Mouse (Mus musculus) granulocyte monocyte progenitor cell, adult 5-6 weeks (primary cell): Measurements from ENCODE around the gene Commd3. TPM values are rescaled to one million over a fixed set of nuclear protein-coding genes. Genes with fewer than 3 reads are reported as not detected.

Experiments used
- ATAC-seq: replicated peaks from 2 replicates; pipeline ENCODE4 v1.8.0; 2016; ENCODE audit warnings: mild to moderate bottlenecking, moderate TSS enrichment, inconsistent platforms; ENCODE audit not compliant: poor library complexity, severe bottlenecking
- total RNA-seq, 2 experiments: library from RNA; stranded (forward) in 1 of 2; stranded (reverse) in 1 of 2; fragments of 200-712, 200-1000 nt in 1 of 2; fragments of >200 nt in 1 of 2; fragmentation: Nextera tagmentation in 1 of 2; gene quantifications; 2 replicates each; pipeline ENCODE4 v1.2.3; 2014 to 2017

Commd3 gene
- total RNA-seq, 2 experiments from 2014 or later, result 107 to 205 TPM

DNA sequence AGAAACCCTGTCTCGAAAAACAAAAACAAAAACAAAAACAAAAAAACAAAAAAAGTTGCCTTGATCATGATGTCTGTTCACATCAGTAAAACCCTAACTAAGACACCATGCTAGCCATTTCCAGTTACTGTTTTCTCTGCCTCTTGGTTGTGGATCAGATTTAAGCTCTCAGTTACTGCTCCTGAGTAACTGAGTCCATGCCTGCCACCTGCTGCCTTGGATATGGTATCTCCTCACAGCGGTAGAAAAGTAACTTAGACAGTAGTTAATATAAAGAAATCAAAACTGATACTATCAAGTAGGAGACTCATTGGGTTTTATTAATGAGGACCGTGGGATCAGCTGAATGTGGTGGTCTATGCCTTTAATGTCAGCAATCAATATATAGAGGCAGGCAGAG, 42.2 kb downstream of the Commd3 start:
- ATAC-seq, result no peak

DNA sequence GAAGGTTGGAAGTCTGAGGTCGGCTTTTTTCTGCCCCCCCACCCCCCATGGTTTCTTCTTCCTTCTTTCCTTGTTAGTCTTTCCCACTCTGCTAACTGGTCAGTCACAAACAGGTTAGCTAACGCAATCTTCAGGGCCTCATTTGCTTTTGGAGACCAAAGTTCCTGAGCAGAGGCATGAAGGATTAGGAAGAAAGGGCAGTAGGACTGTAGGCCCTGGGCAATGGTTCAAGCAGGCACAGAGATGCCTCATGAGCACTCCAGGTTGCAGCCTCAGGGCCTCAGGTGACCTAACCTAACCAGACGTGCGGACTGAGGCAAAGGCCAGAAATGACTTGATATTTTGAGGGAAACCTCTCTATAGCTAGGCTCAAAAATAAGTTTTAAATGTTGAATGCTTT, 46.3 kb downstream of the Commd3 start:
- ATAC-seq, result no peak

GRCm38 (mm10) chr2:18722208-18722830, 50.1 kb downstream of the Commd3 start:
- ATAC-seq, result no peak

DNA sequence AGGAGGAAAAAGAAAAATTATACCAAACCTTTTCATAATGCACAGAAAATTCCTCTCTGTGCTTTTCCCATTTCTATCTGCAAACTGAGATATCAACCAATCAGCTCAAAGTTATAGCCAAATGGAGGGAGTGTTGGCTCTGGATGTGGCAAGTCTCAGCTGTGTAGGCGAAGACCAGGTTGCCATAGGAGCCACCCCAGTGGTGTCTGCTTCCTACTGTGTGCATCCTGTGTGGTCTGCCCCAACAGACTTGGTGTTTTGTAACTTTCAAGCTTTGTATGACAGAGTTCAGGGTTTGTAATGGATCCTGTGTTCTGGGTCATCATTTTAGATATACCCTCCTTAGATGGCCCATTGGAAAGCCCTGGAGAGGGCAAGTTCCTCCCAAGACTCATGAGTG, 52.3 kb downstream of the Commd3 start:
- ATAC-seq, result peak; percentile 99

Other genes with a start within 250 kb of the Commd3 start
- 31.9 and 32.1 TPM in 2 replicates for gene Bmi1, start 4.6 kb downstream of the Commd3 start, total RNA-seq (2014; fragmentation: Nextera tagmentation)
- gene Bmi1, start 4.6 kb downstream of the Commd3 start, total RNA-seq (2017), result 26.6 and 41.9 TPM in 2 replicates
- not detected in 2 replicates for gene Spag6, start 21.6 kb downstream of the Commd3 start, total RNA-seq (2014; fragmentation: Nextera tagmentation)
- not detected in 2 replicates for gene Spag6, start 21.6 kb downstream of the Commd3 start, total RNA-seq (2017)